Mouse (Mus musculus) natural killer cell, adult 2 months (primary cell): ENCODE results near the gene Retreg2.
A peak's percentile ranks its signal among the peaks of the same experiment; 100 is the strongest.

Experiments used
- DNase-seq, 2 experiments: peaks; one replicate each; pipeline ENCODE4 v3.0.0; 2022; ENCODE audit warnings: low spot score in 2 of 2

Retreg2 gene

DNA sequence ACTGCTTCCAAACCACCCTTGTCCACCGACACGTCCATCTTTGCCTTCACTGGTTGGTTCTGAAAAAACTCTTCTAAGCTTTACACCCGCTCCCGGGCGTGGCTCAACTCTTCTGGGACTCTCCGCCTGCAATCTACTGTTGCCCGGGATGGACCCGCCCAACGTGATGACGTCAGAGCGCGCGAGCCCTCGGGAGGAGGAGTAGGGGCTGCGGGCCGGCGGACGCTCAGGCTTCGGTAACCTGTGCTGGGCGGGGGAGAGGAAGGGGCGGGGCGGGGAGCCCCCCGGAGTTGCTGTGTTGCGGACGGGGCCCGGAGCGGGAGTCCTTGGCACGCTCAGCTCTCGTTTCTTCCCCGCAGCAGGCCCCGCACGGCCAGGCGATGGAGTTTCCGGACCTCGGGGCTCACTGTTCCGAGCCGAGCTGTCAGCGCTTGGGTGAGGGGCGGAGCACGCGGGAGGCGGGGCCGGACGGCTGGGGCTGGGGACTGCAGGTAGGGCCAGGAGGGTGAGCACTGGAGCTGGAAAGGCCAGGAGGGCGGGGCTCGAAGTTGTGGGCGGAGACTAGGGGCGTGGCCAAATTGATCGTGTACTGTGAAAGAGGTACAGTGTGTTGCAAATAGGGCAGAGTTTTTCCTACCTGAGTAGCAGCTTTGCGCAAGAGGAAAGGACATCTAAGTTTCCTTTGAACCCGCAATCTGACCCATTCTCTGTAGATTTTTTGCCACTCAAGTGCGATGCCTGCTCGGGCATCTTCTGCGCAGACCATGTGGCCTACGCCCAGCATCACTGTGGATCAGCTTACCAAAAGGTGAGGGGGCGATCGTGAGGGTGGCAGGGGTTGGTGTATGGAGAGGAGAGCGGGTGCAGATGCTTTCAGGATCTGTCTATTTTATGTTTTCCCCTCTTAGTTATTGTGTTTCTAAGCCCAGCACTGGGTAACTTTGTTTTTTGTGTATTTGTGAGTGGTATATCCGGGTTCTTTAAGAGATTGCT, 26.2 kb downstream of the Retreg2 start, which contains the start of gene Zfand2b:
Zfand2b (plus strand) TSS at position 175 of the 993 bp plus-strand sequence.
- peak; percentile 97 for DNase-seq

DNA sequence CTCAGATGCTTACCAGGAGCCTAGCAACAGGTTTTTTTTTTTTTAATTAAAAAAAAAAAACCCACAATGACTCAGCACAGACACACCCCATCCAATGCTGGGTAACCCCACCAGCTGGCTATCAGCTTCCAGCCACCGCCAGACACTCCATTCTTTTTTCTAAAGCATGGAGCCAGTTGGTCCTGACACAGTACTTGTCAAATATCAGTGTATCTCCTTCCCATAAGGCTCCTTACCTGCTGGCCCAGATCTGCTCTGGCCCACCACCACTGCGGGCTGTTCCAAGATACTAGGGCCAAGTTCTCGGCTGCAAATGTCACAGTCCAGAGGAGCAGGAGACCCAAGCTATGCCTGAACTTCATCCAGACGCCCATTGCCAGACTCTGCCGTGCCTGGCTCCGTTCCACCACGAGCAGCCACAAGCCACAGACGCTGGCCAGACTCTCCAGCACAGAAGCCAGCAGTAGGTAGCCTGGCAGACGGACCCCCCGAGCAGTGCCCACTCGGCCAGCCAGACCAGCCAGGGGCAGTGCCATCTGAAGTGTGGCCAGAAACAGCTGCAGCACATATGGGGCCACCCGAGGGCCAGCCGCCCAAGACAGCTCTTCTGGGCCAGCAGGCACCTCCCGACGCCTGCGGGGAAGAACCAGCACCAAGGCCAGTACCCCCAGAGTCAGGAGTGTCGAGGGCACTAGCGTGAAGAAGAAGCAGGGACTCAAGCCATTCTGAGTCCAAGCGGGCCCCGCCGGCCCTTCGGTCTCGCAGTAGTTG, 36.9 kb downstream of the Retreg2 start:
- peak; percentile 3 to 7 for DNase-seq

DNA sequence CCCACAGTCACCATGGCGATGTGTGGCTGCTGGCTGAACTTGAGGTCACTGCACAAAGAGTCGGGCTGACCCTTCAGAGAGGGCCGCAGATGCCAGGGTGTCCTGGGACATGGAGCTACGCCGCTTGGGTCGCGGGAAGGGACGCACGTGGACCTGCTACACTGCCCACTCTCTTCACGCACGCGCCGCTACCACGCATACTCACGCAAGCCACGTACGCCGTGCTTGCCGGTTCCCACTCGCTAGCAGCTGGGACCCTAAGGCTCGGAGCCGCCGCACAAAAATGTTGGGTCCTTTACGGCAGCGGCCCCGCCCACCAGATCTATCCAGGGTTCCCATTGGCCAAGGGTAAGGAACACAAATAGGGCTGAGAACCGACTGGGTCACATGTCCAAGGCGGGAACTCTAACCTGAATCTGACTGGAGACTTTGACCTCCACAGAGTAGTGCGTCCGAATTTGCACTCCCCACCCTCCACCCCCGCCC, 37.6 kb downstream of the Retreg2 start, which contains the start of gene Abcb6:
Abcb6 (minus strand) TSS at position 288 of the 486 bp plus-strand sequence.
- DNase-seq: peak; percentile 72 to 79

DNA sequence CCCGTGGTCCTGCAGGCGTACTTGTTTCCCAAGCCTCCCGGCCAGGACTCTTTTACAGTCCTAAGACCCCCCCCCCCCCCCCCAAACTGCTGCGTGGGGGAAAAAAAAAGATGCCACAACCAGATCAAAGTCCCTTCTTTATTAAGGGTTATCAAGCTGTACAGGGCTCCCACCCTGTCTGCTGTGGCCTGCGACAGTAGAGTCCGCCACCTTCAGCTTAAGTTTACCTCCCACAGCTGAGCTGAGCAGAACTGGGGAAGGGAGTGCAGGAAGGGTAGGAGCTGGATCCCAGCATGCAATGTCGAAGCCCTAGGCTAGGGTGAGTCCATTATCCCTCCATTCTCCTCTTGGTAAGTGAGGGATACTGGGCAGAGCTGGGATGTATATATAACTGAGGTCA, 38.2 kb downstream of the Retreg2 start:
- DNase-seq: no peak

DNA sequence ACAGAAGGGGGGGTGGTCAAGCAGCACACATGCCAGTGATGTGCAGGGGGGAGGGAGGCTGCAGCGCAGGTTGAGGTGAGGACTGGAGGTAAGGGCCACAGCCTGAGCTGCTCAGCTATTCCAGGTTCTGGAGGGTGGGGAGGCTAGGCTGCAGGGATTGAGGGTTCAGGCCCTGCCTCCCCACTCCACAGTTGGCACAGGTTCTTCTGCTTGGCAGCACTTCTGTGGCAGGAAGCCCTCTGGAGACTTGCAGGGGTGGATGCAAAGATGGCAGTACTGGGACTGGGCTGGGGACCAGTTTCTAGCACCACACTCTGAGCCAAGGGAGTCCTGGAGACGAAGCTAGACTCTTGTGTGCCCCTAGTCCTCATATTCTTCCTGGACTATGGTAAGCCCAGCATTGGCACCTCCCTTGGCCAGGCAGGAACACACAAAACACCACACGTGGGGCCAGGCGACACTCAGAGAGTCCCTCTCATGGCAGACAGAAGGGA, 38.8 kb downstream of the Retreg2 start:
- no peak for DNase-seq

DNA sequence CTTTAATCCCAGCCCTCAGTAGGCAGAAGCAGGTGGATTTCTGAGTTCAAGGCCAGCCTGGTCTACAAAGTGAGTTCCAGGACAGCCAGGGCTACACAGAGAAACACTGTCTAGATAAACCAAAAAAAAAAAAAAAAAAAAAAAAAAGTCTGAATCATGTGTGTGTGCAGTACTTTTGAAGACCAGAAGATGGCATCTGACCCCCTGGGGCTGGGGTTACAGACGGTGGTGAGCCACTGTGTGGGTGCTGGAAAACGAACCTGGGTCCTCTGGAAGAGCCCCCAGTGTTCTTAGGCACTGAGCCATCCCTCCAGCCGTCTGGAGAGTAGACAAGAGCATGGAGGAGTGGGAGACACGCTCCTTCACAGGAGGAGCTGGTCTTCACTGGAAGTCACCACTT, 39.6 kb downstream of the Retreg2 start:
- no peak for DNase-seq

DNA sequence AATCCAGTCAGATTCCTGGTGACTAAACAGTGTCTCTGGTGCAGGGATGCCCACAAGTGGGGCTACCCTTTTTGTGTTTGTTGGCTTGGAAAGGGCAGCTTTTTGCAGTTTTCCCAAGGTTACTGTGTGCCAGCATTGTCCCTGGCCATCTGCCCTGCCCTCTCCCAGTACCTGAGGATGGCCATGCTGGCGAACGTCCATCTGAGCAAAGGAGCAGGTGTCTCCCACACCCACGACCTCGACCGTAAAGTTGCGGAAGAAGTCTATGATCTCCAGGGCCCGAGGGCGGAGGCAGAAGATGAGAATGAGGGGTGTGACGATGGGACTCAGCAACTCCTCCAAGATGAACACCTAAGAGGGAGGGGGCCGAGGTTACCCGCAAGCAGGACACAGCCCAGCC, 42.9 kb downstream of the Retreg2 start:
- DNase-seq: no peak

DNA sequence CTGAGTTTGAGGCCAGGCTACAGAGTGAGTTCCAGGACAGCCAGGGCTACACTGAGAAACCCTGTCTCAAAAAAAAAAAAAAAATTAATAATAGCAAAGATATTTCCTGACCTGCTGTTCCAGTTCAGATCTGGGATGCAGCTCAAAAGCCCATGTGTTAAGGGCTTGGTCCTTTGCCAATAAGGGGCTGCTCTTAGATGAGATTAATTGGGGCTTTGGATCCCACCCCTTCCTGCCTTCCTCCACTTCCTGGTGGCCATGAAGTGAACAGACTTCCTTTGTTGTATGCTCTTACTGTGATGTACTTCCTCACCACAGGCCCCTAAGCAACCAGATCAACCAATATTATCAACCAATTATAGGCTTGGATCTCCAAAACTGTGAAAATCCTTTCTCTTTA, 44.5 kb downstream of the Retreg2 start:
- no peak for DNase-seq

DNA sequence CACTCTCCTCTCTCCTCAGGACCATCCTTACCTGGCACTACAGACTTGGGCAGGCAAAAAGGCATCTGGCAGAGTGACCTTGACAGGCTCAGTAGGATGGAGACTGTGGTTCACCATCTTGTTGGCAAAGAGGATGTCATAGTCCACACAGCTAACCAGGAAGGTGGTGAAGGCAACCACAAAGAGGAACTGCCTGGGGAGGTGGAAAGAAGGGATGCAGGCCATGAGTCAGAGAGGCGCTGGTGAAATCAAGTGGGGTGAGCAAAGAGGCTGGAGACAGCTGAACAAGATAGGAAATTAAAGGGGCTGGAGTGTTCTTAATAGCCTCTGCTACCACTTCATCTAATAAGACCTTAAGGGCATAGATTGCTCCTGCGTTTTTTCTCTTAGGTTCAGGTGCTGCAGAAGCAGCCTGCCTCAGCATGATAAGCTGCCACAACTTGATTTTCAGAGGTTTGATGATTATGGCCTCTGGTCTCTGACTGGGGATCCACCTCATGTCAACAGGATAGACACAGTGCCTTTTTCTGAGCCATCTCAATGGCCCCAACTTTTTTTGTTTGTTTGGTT, 45.4 kb downstream of the Retreg2 start:
- DNase-seq: no peak

DNA sequence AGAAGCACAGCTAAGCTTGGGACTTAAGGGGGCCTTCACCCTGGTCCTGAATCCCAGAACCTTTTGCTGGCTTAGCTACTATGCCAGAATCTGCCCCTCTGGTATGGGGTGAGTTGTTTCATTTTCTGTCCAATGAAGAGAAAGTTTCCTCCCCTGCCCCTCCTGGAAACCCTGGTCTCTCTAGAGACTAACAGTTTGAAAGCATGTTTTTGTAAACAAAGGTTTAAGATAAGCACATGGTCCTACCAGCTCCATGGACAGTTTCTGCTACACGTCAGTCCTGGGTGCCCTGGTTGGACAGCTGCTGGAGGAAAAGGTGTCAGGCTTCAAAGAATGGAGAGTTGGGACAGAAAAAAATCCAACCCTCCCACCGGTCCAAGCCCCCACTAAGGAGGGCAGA, 48.0 kb downstream of the Retreg2 start:
- no peak for DNase-seq

DNA sequence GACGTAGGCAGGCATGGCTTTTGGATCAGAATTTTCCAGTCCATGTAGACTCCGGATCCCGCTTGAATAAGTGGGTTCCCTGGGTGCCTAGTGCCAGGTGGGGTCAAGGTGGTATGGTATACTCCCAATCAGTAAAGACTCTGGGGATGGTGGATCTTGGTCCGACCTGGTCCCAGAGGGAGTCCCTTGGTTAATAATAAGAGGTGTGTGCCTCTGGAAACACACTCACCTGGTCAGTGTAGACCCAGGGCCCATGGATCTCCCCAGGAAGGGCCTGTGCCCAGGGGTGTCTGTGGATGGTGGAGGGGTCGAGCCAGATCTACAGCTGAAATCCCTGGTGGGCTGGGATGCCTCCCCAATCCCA, 48.7 kb downstream of the Retreg2 start:
- DNase-seq: no peak

DNA sequence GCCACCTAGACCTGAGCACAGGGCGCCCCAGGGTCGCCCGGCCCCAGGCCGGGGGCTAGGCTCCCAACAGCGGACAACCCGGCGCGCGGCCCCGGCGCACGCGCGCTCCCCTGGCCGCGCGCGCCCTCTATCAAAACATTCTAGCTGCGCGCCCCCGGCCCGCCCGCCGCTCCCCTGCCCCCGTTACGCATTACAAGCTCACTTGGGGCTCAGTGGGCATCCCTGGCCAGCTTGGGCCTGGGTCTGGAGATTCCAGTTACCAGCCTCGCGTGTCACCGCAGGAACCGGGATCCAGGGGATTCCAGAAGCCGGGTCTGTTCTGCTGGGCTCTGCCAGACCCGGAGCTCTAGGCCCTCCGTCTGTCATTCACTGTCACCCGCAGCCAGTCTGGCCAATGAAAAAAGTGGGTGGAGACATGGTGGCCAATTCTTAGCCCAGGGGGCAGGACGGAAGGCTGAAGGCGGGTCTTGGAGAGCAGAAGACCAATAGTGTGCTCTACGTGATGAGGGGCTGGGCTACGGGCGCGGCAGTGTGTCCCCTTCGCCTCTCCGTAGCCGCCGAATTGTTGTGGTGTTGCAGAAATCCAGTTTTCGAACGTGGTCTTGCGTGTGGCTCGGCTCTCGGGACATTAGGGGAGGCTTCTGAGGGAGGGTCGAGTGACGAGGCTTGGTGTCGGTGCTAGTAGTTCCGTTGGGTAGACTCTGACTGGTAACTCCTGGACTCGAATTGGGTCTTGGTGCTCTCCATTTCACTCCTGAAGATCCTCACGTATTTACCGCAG, 49.2 kb downstream of the Retreg2 start, which contains the start of the genes Ankzf1 and Atg9a:
Ankzf1 (plus strand) TSS at position 530 of the 781 bp plus-strand sequence.
Atg9a (minus strand) TSS at position 575 of the 781 bp plus-strand sequence.
- peak; percentile 93 to 95 for DNase-seq

DNA sequence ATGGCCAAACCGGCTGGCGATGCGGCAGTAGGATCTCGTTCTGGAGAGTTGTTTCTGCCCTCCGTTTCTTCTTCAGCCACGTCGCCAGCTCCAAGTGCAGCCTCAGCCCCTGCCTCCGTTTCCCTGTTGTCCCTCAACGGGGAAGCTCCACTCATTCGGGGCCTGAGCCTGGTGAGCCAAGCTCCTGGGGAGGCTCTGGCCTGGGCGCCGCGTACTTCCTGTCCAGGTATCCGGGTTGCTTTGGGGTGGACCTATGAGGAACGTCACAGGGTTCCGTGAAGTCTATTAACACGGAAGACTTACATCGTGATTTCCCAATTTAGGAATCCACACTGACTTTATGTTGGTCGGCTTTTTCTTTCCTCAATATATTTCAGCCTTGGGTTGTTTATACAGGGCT, 49.9 kb downstream of the Retreg2 start:
- DNase-seq: peak; percentile 19 to 36
